Mouse (Mus musculus) cortical plate, adult 2 months (tissue): ENCODE measurements at regions not wholly inside any gene's neighbourhood (a gene's known extent, or its start where the extent isn't known, plus 50 kb on each side); places are given as distances from the start of the nearest gene placed in this dataset.

Experiments
- CTCF ChIP-seq: fragments of 200-500 bp; IDR thresholded peaks from 2 replicates; pipeline ENCODE4 v1.5.1; 2011; ENCODE audit warnings: mild to moderate bottlenecking, control low read depth, low read length; ENCODE audit not compliant: insufficient read depth; ENCODE audit errors: extremely low read depth
- POLR2A ChIP-seq: fragments of 200-500 bp; IDR thresholded peaks from 2 replicates; pipeline ENCODE4 v1.6.1; 2011; ENCODE audit warnings: mild to moderate bottlenecking, low read length, control low read depth; ENCODE audit not compliant: insufficient read depth; ENCODE audit errors: extremely low read depth

DNA sequence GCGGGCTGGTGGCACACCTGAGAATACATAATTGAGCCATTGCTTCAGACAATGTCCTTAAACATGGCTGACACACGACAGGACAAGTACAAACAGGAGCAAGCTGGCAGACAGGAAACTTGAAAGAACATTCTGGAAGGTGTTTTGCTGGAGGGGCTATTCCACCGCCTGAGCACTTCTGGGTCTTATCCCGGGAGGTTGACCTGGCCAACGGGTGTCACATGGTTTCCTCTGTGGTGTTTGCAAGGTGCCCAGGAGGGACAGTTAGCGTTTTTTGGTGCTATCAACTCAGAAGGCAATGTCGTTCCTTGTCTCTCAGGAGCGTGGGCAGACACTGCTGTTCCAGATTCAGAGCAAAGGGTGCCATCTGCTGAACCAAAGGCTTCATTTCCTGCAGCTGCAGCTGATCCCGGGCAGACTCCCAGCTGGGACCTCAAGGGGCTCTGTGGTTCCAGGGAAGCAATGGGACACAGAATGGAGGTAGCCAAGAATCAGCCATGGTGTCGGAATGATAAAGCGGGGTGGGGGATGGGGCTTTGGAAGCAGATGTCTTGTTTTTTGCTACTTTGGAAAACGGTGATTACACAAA is 140.5 kb downstream of the Irx2 start:
- no peak for TF ChIP-seq POLR2A
- peak; percentile 58 for TF ChIP-seq CTCF
